Mouse (Mus musculus): ENCODE data around the gene Ctsc.
"Not testable (repeated sequence)": the region's sequence is repeated elsewhere in the genome, so short reads cannot be mapped to it uniquely, and the experiment has no call there.

Ctsc gene

DNA sequence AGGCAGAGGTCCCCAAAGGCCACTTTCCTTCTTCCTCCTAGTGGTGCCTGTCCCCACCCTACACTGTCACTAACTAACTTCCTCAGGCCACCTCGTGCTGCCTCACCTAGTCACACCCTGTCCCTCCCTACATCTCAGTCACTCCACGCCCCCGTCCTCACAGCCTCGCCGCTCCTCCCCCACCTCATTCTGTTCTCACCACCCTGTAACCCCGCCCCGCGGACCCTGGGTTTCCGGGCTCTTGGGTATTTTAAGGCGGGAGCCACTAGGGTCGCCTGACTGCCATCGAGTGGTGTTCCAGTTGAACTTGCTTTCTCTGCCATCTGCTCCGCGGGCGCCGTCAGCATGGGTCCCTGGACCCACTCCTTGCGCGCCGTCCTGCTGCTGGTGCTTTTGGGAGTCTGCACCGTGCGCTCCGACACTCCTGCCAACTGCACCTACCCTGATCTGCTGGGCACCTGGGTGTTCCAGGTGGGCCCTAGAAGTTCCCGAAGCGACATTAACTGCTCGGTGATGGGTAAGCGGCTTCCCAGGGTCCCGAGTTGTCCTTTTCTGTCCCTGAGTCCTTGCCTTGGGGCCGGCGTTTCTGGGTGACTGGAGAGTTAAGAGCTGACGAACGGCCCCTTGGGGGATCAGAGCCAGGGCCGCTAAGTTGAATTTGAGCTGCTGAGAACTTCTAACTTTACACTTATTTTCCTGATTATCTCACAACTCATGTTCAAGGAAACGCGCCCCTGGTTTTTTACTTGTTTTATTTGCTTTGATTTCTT, at the start of gene Ctsc:
Gene Ctsc (plus strand): TSS at position 228 of the 770 bp plus-strand sequence.
- peak; percentile 5 to 12 for DNase-seq

DNA sequence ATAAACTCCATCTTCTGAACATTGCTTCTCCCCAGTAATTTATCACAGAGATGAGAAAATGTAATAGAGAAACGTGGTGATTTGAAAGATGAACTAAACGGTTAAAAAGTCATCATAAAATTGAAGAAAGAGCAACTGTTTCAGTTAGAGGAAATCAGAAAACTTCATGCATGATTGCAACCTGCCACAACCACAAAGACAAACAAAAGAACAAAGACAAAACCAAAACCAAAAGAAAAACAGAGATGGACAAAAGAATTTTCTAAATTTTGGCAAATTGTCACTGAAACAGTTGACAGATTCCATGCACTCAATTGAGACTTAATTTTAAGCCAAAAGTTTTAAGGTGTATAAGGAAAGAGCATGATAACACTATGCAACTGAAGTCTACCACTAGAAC, 48.8 kb upstream of the Ctsc start:
- no peak for DNase-seq

DNA sequence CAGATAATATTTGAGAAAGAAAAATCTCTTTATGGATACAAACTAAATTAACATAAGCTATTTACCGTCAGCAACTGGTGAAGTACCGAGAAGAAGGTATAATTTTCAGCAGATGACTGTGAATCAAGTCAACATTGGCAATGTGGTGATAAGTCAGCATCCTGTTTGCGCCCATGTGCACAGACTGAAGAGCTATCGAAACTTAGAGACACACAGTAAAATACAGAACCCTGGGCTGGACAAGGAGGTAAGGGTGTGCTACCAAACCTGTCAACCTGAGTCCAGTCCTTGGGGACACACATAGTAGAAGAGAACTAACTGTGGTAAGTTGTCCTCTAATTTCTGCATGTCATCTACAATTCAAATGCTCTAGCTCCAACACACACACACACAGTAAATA, 47.8 kb upstream of the Ctsc start:
- no peak for DNase-seq

DNA sequence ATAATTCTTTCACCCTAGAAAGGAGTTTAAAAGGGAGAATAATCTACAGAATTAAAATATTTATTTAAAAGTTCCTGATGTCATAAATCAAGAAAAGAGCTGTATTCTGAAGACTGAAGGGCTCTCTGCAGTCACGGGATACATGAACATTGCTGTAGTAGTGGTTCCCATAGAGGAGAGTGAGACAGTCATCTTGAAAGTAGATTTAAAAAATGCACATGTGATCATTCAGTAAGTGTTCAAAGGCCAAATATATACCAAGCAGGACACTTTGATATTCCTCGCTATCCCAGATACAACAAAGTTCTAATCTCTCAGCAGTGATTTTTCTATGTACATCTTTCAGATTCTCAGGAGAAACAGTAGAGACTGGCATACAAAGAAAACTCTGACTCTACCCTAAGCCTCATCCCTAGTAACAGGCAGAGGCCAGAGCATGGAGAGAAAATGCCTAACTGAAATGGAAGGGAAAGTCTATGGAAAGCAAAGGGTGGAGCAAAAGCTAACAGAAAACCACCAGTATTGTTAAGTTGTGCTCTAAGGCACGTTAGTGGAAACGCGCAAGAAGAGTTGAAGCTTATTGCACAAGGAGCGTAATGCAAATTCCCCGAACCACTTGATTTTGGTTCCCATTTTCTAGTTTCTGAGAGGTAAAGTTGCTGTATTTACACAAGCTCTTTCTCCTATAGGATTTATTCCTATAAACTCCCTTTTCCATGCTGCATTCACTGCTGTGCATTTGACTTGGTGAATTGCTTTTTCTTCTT, 46.9 kb upstream of the Ctsc start:
- DNase-seq, result no peak

DNA sequence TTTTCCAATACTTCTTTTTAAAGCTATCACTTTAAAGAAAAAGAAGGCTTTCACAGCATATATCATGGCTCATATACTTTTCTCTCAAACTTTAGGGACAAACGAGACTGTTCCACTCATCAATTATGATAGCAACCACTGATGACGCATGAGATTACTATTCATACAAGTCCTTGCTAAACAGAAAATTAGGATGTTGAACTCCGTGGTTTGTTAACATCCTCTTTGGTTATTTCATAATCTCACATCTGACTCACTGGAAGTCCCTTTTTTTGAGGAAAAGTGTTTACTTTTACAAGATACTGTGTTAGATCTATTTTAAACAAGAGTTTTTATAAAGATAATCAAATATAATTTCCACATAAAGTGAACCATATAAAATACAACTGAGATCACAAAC, 34.8 kb upstream of the Ctsc start:
- DNase-seq, result no peak

DNA sequence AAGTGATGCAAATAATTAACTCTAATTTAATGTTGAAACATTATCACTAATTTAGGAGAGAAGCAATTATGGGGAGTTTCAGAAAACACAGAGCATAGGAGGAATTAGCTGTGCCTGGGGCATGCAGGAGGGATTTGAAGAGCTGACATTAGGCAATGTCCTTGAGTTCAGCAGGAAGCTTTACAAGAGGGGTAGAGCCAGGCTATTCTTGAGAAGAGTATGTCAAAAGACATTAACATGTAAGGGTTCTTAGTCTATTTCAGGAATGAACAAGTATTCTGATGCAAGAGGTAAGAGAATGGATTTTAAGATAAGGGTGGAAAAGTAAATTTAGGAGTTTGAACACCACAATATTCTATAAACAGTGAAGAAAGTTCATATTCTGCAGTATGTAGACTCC, 33.4 kb upstream of the Ctsc start:
- no peak for DNase-seq

DNA sequence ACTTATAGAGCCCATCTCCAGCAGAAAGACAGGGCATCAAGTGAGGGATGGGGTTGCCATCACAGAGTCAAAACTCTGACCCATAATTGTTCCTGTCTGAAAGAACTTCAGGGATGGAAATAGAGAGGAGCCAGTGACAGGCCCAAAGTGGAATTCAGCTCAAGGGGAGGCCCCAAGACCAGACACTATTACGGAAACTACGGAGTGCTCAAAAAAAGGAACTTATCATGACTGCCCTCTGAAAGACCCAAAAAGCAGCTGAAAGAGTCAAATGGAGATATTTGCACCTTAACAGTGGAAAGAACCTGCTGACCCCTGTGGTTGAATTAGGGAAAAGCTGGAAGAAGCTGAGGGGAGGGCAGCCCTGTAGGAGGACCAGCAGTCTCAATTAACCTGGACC, 27.5 kb upstream of the Ctsc start:
- DNase-seq, result not testable (repeated sequence)

DNA sequence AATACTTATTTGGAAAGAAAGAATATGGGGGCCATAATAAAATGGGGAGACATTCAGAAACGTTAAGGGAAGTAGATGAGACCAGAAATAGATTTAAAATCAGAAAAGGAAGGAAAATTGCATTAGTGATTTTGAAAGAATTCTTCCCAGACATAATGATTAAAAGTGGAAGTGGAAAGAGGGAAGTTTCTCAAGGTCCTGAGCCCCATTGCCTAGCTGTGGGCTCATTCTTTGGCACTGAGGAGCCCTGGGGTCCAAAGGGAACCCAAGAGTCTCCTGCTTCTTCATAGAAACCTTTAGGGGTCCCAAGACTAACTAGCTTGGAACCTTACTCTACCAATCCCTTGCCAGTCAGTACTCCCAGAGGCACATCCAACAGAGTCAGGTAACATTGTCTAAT, 26.4 kb upstream of the Ctsc start:
- no peak for DNase-seq

DNA sequence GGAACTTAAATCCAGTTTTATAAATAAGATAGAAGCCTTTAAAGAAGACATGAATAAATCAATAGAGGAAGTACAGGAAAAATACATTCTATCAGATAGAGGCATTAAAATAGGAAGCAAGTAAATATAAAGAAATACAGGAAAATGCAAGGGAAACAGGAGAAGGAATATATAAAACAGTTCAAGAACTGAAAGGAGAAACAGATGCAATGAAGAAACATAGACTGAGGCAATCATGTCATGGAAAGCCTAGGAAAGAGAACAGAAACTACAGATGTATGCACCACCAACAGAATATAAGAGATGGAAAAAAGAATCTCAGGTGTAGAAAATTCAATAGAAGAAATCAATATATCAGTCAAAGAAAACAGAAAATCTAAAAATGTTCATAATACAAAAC, 25.8 kb upstream of the Ctsc start:
- DNase-seq, result no peak

DNA sequence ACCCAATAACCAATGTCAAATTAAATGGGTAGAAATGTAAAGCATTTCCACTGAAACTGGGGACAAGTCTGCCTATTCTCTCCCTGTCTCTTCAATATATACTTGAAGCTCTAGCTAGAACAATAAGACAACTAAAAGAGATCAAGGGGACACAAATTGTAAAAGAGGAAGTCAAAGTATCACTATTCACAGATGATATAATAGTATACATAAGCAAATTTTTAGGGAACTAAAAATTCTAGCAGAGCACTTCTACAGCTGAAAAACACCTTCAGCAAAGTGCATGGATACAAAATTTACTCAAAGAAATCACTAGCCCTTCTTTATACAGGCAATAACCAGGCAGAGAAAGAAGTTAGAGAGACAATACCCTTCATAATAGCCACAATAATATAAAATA, 23.0 kb upstream of the Ctsc start:
- DNase-seq, result no peak

DNA sequence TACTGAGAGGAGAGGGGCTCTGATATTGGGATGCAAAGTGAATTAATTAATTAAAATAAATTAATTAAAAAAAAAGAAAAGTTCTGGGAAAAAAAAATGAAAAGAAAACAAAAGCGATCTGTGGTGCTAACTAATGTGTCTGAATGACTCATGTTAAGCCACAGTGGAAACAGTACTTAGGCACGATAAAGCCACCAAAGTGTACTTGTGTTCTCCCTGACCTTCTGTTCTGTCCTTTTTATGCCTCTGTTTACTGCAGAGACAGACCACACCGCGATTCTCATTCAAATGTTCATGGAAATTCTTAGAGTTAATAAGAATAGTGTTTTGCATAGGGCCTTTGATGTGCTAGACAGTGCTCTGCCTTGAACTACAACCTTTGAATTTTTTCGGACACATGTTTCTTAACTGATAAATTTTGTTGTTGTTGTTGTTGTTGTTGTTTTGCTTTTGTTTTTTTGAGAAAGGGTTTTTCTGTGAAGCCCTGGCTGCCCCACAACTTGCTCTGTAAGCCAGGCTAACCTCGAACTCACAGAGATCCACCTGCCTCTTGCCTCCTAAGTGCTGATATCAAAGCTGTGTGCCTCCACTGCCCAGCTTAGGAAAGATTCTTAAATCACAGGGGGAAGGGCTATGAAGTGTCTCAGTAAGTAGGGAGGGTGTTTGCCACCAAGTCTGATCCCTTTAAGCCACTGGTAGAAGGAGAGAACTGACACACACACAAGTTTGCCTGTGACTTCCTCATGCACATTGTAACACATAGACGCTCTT, 18.5 kb upstream of the Ctsc start:
- DNase-seq, result no peak

DNA sequence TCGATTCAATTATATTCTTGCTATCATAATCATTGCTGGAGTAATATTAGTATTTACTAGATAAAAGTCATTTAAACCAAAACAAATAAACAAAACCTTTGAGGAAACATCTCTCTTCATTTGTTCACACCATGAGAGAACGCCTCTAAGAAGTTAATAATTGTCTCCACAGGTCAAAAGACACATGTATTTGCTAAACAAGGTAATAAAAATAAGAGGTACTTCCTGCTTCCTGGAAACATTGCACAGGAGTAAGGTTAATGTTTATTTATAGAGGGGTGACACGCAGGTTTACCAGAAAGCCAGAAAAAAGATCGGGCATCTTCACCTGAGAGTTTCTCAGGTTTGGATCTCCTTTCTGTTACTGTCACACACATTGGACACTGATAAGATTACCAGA, 16.1 kb upstream of the Ctsc start:
- no peak for DNase-seq

DNA sequence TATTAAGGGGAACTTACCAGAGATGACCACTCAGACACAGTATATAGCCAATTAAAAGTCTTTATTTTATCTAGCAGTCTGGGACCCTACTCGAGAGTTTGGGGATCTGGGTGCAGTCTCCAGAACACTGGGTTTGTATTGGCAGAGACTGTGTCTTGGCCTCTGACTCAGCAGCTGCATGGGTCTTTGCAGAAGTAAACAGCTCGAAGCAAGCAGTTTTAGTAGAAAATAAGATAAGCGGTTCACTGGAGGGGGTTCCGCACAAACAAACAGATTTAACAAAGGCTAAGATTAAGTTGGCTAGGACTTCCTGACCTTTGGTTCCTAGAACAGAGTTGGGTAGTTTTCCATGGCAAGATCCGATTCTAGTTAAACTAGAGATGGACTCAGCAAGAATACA, 13.0 kb upstream of the Ctsc start:
- DNase-seq, result no peak

DNA sequence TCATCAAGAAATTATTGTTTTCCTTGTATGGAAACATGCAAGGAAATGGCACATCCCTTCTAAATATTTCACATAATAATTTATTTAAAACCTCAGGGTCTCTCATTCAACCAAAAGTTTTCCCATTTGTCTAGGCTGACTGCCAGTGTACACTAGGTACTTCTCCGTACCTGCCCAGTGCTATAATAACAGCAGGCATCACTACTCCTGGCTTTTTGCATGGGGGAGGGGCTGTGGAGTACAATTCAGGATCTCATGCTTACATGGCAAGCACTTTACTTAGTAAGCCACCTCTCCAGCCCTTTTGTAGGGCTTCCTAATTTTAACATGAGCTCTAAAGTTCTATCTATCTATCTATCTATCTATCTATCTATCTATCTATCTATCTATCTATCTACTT, 8.0 kb upstream of the Ctsc start:
- no peak for DNase-seq

DNA sequence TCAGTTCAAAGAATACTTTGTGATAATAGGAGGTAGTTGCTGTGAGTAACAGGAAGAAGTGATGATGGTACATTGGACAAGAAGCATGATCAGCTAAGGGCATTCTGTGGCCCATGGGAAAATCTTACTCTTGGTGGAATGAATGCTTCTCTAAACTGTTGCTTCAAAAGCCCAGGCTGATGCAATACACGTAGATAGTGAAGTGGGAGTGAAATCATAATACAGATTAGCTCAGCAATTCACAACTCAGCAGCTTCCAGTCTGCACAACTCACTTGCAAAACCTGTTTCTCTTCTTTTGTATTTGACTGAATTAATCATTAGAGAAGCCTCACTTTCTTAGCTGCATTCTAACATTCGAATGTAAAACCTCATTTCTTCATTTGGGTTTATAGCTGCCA, 6.4 kb upstream of the Ctsc start:
- DNase-seq, result no peak

DNA sequence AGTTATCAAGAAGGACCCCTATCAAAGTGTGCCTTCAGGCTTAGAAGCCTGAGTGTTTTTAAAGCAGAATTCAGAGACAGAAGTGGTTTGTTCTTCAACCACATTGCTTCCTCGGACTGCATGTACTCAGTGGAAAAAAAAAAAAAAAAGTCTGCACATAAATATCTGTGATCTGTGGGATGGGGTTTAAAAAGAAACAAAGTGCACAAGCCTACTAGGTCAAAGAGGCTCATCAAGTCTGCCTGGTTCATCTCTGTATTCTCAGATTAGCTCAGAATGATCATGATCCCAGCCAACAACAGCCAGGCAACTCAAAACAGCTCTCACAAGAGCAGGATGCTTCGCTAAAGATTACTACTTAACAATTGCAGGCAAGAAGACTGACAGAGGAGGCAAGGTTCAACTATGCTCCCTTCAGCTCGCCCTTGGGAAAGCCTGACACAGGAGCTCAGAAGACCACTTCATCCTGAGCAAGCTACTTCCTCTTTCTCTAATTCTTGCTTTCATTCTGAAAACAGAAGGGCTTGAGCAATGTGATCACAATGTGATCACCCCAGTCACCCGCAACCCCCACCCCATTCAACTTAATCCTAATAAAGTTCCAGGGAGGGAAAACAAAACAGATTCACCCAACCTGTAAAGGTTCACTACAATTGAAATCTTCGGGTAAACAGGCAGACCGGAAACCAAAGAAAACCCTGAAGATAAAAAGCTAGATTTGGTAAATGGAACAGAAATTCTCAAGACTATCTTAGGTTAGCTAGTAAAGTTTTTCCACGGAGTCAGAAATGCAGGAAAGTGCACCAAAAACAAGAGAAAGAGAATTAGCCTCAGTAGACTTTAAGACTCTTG, 745 bp upstream of the Ctsc start:
- no peak for DNase-seq

DNA sequence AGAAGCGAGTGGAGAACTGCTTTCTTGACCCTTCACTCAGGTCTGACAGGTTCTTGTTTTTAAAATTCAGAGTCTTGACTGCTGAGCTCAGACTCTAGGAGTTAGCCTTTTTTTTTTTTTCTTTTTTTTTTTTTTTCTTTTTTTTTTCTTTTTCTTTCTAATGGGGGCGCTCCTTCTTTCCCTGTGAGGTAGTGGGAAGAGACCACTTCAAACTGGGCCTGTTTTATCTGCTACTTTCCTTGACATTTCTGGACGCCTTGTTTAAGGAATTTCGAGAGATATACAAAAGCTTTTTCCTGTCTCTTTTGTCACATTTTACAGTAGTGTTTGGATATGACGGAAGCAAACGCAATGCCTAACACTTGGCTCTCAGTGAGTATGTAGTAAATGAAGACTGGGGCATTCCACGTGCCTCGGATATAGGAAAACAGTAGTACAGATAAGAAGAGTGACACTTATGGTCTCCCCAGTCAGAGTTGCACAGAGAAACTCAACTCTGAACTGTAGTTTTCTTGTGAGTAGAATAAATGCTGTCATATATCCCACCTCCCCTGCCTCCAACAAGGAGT, 827 bp downstream of the Ctsc start:
- DNase-seq, result no peak

DNA sequence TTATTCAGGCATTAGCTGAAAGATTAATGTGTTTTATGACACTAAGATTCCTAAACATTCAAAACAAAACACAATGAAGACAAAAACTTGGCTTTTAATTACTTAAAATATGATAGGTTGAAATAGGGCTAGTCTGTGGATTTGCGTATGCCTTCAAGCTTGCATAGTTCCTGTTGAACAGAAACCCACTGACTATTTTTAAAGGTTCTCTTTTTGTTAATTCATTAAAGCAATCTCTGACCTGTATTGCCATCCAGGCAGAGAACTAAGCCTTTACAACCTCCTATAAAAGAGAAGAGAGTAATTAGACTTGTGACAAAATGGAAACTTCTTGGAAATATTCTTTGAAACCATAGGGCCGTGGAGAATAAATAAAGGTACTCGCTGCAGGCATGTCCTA, 7.4 kb downstream of the Ctsc start:
- DNase-seq, result no peak

DNA sequence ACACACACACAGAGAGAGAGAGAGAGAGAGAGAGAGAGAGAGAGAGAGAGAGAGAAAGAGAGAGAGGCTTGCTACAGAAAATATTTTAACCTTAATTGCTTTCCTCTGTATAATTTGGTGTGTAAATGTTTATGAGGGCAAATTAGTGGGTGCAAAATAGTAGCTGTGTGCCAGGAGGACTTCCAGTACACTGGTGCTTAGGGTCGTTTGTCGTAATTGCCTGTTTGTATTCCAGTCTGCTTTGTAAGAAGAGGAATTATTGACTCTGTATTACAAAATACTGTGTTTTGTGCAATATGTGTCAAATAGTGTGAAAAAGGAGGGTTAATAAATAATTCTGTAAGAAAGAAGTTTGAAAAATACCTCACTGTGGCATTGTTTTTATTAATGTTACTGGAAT, 13.2 kb downstream of the Ctsc start:
- DNase-seq, result no peak

DNA sequence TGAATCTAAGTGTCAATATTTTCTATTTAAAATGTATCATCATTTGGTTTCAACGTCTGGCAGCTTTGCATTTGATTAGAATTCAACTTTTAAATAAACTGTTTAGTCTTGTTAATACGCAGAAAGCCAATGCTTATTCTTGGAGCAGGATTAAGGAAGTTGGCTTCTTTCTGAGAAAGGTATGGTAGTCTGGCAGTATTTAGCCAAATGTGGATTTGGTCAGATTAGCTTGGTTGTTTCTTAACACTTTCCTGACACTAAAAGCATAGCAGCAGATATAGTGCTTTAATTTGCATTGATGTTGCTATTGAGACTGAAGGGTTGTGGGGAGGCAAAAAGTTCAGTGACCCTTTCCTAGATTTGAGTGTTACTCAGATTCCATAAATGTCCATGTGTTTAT, 14.2 kb downstream of the Ctsc start:
- DNase-seq, result no peak

DNA sequence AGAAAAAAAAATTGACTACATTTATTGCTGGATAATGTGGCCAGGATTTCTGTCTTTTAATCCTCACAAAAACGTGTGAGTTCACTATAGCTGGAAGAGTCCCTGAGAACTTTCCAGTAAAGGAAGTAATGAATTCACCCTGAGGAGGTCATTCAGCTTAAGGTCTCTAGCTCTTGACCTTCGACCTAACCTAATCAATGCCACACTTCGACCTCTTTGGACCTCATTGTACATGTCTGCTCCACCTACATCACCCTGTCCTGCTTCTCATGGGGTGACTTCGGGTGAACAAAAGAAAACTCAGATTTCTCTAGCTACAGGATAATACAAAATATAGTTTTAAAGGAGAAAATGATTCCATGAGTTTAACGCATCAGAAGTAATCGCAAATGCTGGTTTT, 16.0 kb downstream of the Ctsc start:
- no peak for DNase-seq

DNA sequence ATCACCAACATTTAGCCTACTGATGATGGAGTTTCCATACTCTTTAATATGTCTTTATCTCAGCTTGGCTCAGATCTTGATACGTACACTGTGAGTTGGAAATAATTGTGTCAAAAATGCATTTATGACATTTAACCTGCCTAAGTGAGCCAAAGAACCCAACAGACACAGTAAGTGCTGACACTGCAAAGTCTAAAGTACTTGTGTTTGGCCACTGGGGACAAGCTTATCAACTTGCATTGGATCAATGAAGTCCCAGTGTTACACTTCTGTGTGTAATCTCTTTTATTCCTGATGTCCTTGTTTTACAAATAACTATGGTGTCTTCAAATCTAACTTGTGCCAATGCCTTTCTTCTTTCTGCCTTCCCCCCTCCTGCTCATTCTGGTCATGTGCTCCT, 18.1 kb downstream of the Ctsc start:
- no peak for DNase-seq

DNA sequence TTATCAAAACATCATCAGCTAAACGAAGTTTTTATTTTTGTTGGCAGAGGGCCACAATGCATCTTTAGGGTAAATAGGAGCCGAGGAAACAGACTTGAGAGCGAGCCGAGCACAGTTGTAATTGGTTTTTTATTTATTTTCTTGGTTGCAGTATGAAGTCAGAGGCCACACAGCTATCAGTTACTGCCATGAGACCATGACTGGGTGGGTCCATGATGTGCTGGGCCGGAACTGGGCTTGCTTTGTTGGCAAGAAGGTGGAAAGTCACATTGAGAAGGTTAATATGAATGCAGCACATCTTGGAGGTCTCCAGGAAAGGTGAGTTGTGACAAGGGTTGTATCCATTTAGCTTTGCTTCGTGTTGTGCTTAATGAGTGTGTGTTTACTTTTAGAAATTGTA, 19.0 kb downstream of the Ctsc start:
- no peak for DNase-seq

Measured in cerebellum, postnatal 36 days (tissue).